Mouse (Mus musculus) midbrain, embryonic 15.5 days (tissue): ENCODE measurements around the gene Ednrb. TPM values are rescaled to one million over a fixed set of nuclear protein-coding genes. Genes with fewer than 3 reads are reported as not detected.
A peak's percentile ranks its signal among the peaks of the same experiment; 100 is the strongest.

Source experiments
- ATAC-seq: fragments of 200-750 bp; cut with Nextera tagmentation; replicated peaks from 2 replicates; pipeline ENCODE4 v1.8.0; 2017; ENCODE audit warnings: moderate TSS enrichment
- H3K27ac ChIP-seq: fragments of 300-500 bp; sonication (generic); 2 replicates; pipeline ENCODE4 v1.5.1; 2015; ENCODE audit warnings: mild to moderate bottlenecking, inconsistent platforms
- H3K27me3 ChIP-seq: fragments of 300-500 bp; sonication (generic); replicated peaks from 2 replicates; pipeline ENCODE4 v1.6.1; 2015; ENCODE audit warnings: inconsistent platforms
- H3K36me3 ChIP-seq: fragments of 300-500 bp; sonication (generic); replicated peaks from 2 replicates; pipeline ENCODE4 v1.6.1; 2015; ENCODE audit warnings: inconsistent platforms
- H3K4me1 ChIP-seq: fragments of 300-500 bp; sonication (generic); 2 replicates; pipeline ENCODE4 v1.6.1; 2015; ENCODE audit warnings: inconsistent platforms
- H3K4me2 ChIP-seq: fragments of 300-500 bp; sonication (generic); 2 replicates; pipeline ENCODE4 v1.6.1; 2015; ENCODE audit warnings: inconsistent platforms, mild to moderate bottlenecking, moderate library complexity
- H3K4me3 ChIP-seq: fragments of 300-500 bp; sonication (generic); 2 replicates; pipeline ENCODE4 v1.5.1; 2015; ENCODE audit warnings: mild to moderate bottlenecking, inconsistent platforms
- H3K9ac ChIP-seq: fragments of 300-500 bp; sonication (generic); 2 replicates; pipeline ENCODE4 v1.6.1; 2015; ENCODE audit warnings: mild to moderate bottlenecking, inconsistent platforms
- H3K9me3 ChIP-seq: fragments of 300-500 bp; sonication (generic); 2 replicates; pipeline ENCODE4 v1.6.1; 2016; ENCODE audit warnings: inconsistent platforms
- whole genome bisulfite sequencing: fragments of 180-500 bp; shearing (Covaris S2); methylation state at CpG from one replicate; pipeline ENCODE4 v1.1.7; 2015; ENCODE audit warnings: mixed read lengths; 5-methylcytosine and 5-hydroxymethylcytosine counted together
- polyA plus RNA-seq: library from polyadenylated mRNA; unstranded; fragments of >200 nt; fragmentation: Nextera tagmentation; extraction: Ambion mirVana; gene quantifications from 2 replicates; pipeline ENCODE4 v1.2.1, GENCODE M21; 2015

Ednrb gene
- polyA plus RNA-seq, 1 experiment from 2014 or later = 84.8 TPM

- H3K4me3 ChIP-seq = peak overlapping the region; percentile 27; the same call in 1 of the 2 replicates
- peak overlapping the region; percentile 55 for H3K4me2 ChIP-seq
- no peaks in the 10 kb centered on the region for H3K9me3 ChIP-seq
- H3K27me3 ChIP-seq = no peaks in the 10 kb centered on the region
- peak; percentile 33; the same call in 1 of the 2 replicates for ATAC-seq
- peak overlapping the region; percentile 68 for H3K27ac ChIP-seq
- H3K36me3 ChIP-seq = no peaks in the 10 kb centered on the region
- 54% methylated on average over 6 of the region's 6 CpGs for WGBS
- H3K9ac ChIP-seq = no peak overlapping the region
- H3K4me1 ChIP-seq = peaks cover 18% of the 10 kb centered on the region
Observed at GRCm38 (mm10) chr14:103779276-103779675, 64.9 kb downstream of the Ednrb start.

- H3K9me3 ChIP-seq = no peaks in the 10 kb centered on the region
- peak; percentile 84 for ATAC-seq
- H3K4me1 ChIP-seq = peaks cover 18% of the 10 kb centered on the region
- peak overlapping the region; percentile 68 for H3K27ac ChIP-seq
- 9% methylated on average over 13 of the region's 13 CpGs for WGBS
- H3K4me3 ChIP-seq = peak overlapping the region; percentile 27
- H3K9ac ChIP-seq = peak overlapping the region; percentile 5; the same call in 1 of the 2 replicates
- peak overlapping the region; percentile 55 for H3K4me2 ChIP-seq
- no peaks in the 10 kb centered on the region for H3K36me3 ChIP-seq
- H3K27me3 ChIP-seq = no peaks in the 10 kb centered on the region
Observed at GRCm38 (mm10) chr14:103778533-103779151, 65.6 kb downstream of the Ednrb start.

- H3K9me3 ChIP-seq = no peaks in the 10 kb centered on the region
- peak overlapping the region; percentile 5 for H3K9ac ChIP-seq
- H3K27ac ChIP-seq = peak overlapping the region; percentile 68
- H3K4me3 ChIP-seq = peak overlapping the region; percentile 27
- peak overlapping the region; percentile 55 for H3K4me2 ChIP-seq
- no peaks in the 10 kb centered on the region for H3K27me3 ChIP-seq
- peaks cover 18% of the 10 kb centered on the region for H3K4me1 ChIP-seq
- peak; percentile 82 for ATAC-seq
- 1% methylated on average over 12 of the region's 12 CpGs for WGBS
- no peaks in the 10 kb centered on the region for H3K36me3 ChIP-seq
Observed at GRCm38 (mm10) chr14:103778009-103778431, 66.2 kb downstream of the Ednrb start.

- H3K36me3 ChIP-seq = no peaks in the 10 kb centered on the region
- 27% methylated on average over 4 of the region's 4 CpGs for WGBS
- ATAC-seq = no peak
Observed at GRCm38 (mm10) chr14:103777386-103777785, 66.8 kb downstream of the Ednrb start.

GRCm38 (mm10) chr14:103769319-103770245, 74.6 kb downstream of the Ednrb start:
- H3K4me3 ChIP-seq = no peak overlapping the region
- no peak overlapping the region for H3K9ac ChIP-seq
- 15% methylated on average over 9 of the region's 9 CpGs for WGBS
- no peaks in the 10 kb centered on the region for H3K4me1 ChIP-seq
- H3K27ac ChIP-seq = no peak overlapping the region
- no peaks in the 10 kb centered on the region for H3K27me3 ChIP-seq
- no peaks in the 10 kb centered on the region for H3K36me3 ChIP-seq
- H3K4me2 ChIP-seq = no peak overlapping the region
- no peak for ATAC-seq
- H3K9me3 ChIP-seq = no peaks in the 10 kb centered on the region

More at GRCm38 (mm10) chr14:103777386-103777785, 66.8 kb downstream of the Ednrb start:
- Histone ChIP-seq H3K4me3 (no peak overlapping the region), H3K4me1 (peaks cover 18% of the 10 kb centered on the region), H3K27ac (peak overlapping the region; percentile 68), H3K27me3 (no peaks in the 10 kb centered on the region), H3K9me3 (no peaks in the 10 kb centered on the region), H3K9ac (no peak overlapping the region), H3K4me2 (no peak overlapping the region; the same call in 1 of the 2 replicates)

- no peaks in the 10 kb centered on the region for H3K27me3 ChIP-seq
- H3K4me1 ChIP-seq = 0 out of 2 replicates have a peak, but pooled peaks cover 3% of the 10 kb centered on the region
- H3K27ac ChIP-seq = 0 out of 2 replicates have a peak overlapping the region, but pooled peaks have one; percentile 18
- H3K9me3 ChIP-seq = no peaks in the 10 kb centered on the region
- no peak overlapping the region for H3K9ac ChIP-seq
- H3K36me3 ChIP-seq = no peaks in the 10 kb centered on the region
- ATAC-seq = no peak; the same call in 1 of the 2 replicates
- no peak overlapping the region for H3K4me3 ChIP-seq
- 29% methylated on average over 6 of the region's 6 CpGs for WGBS
- no peak overlapping the region for H3K4me2 ChIP-seq
Observed at GRCm38 (mm10) chr14:103767488-103767887, 76.7 kb downstream of the Ednrb start.

Other genes starting within 250 kb of the Ednrb start
- gene Slain1, start 194.2 kb downstream of the Ednrb start, polyA plus RNA-seq = 21.7 TPM in 2 replicates